Mouse (Mus musculus): ENCODE results near the gene Kcnb1.

Kcnb1 gene

GRCm38 (mm10) chr2:167190076-167190399, at the start of gene Kcnb1:
Gene Kcnb1, minus strand, starts transcription at chr2:167190155.
- DNase-seq (ENCODE audit: low spot score in 2 of 2): peak; percentile 31 to 33

- DNase-seq (ENCODE audit: low spot score in 2 of 2): no peak
Measured at GRCm38 (mm10) chr2:167239262-167239661, 49.3 kb upstream of the Kcnb1 start.

GRCm38 (mm10) chr2:167237224-167237623, 47.3 kb upstream of the Kcnb1 start:
- no peak for DNase-seq (ENCODE audit: low spot score in 2 of 2)

GRCm38 (mm10) chr2:167236174-167236573, 46.2 kb upstream of the Kcnb1 start:
- no peak for DNase-seq (ENCODE audit: low spot score in 2 of 2)

GRCm38 (mm10) chr2:167235338-167236018, 45.5 kb upstream of the Kcnb1 start:
- no peak for DNase-seq (ENCODE audit: low spot score in 2 of 2)

GRCm38 (mm10) chr2:167233771-167234170, 43.8 kb upstream of the Kcnb1 start:
- DNase-seq (ENCODE audit: low spot score in 2 of 2): no peak

- no peak for DNase-seq (ENCODE audit: low spot score in 2 of 2)
Measured at GRCm38 (mm10) chr2:167233009-167233335, 43.0 kb upstream of the Kcnb1 start.

- DNase-seq (ENCODE audit: low spot score in 2 of 2): no peak
Measured at GRCm38 (mm10) chr2:167232132-167233008, 42.4 kb upstream of the Kcnb1 start.

GRCm38 (mm10) chr2:167230554-167230953, 40.6 kb upstream of the Kcnb1 start:
- no peak for DNase-seq (ENCODE audit: low spot score in 2 of 2)

GRCm38 (mm10) chr2:167224937-167225336, 35.0 kb upstream of the Kcnb1 start:
- DNase-seq (ENCODE audit: low spot score in 2 of 2): no peak

- DNase-seq (ENCODE audit: low spot score in 2 of 2): no peak
Measured at GRCm38 (mm10) chr2:167224194-167224593, 34.2 kb upstream of the Kcnb1 start.

GRCm38 (mm10) chr2:167222152-167222551, 32.2 kb upstream of the Kcnb1 start:
- peak; percentile 36 to 44 for DNase-seq (ENCODE audit: low spot score in 2 of 2)

GRCm38 (mm10) chr2:167221159-167221845, 31.3 kb upstream of the Kcnb1 start:
- no peak for DNase-seq (ENCODE audit: low spot score in 2 of 2)

GRCm38 (mm10) chr2:167220736-167221135, 30.8 kb upstream of the Kcnb1 start:
- DNase-seq (ENCODE audit: low spot score in 2 of 2): no peak

- DNase-seq (ENCODE audit: low spot score in 2 of 2): peak; percentile 59 to 60
Measured at GRCm38 (mm10) chr2:167219154-167219775, 29.3 kb upstream of the Kcnb1 start.

- no peak for DNase-seq (ENCODE audit: low spot score in 2 of 2)
Measured at GRCm38 (mm10) chr2:167213666-167214065, 23.7 kb upstream of the Kcnb1 start.

- DNase-seq (ENCODE audit: low spot score in 2 of 2): no peak
Measured at GRCm38 (mm10) chr2:167213076-167213475, 23.1 kb upstream of the Kcnb1 start.

- DNase-seq (ENCODE audit: low spot score in 2 of 2): no peak
Measured at GRCm38 (mm10) chr2:167212551-167212950, 22.6 kb upstream of the Kcnb1 start.

GRCm38 (mm10) chr2:167212089-167212488, 22.1 kb upstream of the Kcnb1 start:
- no peak for DNase-seq (ENCODE audit: low spot score in 2 of 2)

- DNase-seq (ENCODE audit: low spot score in 2 of 2): no peak
Measured at GRCm38 (mm10) chr2:167209900-167210299, 19.9 kb upstream of the Kcnb1 start.

GRCm38 (mm10) chr2:167208984-167209383, 19.0 kb upstream of the Kcnb1 start:
- DNase-seq (ENCODE audit: low spot score in 2 of 2): no peak

Measured in spleen, postnatal 36 days (tissue).